Mouse (Mus musculus): ENCODE data around the gene Mak.
"Not testable (repeated sequence)": the region's sequence is repeated elsewhere in the genome, so short reads cannot be mapped to it uniquely, and the experiment has no call there.

Gene Mak

GRCm38 (mm10) chr13:40998537-40998936 lies 81.0 kb downstream of the Mak start:
- DNase-seq (ENCODE audit: low read depth, low spot score): not testable (repeated sequence)

- no peak for DNase-seq (ENCODE audit: low read depth, low spot score)
Observed at GRCm38 (mm10) chr13:40994487-40995263, 84.8 kb downstream of the Mak start.

- no peak for DNase-seq (ENCODE audit: low read depth, low spot score)
Observed at GRCm38 (mm10) chr13:40988418-40988817, 91.1 kb downstream of the Mak start.

- not testable (repeated sequence) for DNase-seq (ENCODE audit: low read depth, low spot score)
Observed at GRCm38 (mm10) chr13:40987608-40988303, 91.8 kb downstream of the Mak start.

GRCm38 (mm10) chr13:40986081-40986480 lies 93.4 kb downstream of the Mak start:
- DNase-seq (ENCODE audit: low read depth, low spot score): no peak

- DNase-seq (ENCODE audit: low read depth, low spot score): no peak
Observed at GRCm38 (mm10) chr13:40982759-40983158, 96.7 kb downstream of the Mak start.

- DNase-seq (ENCODE audit: low read depth, low spot score): no peak
Observed at GRCm38 (mm10) chr13:40979321-40979720, 100.2 kb downstream of the Mak start.

GRCm38 (mm10) chr13:40978652-40979051 lies 100.9 kb downstream of the Mak start:
- no peak for DNase-seq (ENCODE audit: low read depth, low spot score)

GRCm38 (mm10) chr13:40977609-40978008 lies 101.9 kb downstream of the Mak start:
- DNase-seq (ENCODE audit: low read depth, low spot score): no peak

All from retina, postnatal 7 days (tissue).